Mouse (Mus musculus): ENCODE data around the gene Lrp6.

GRCm38 (mm10) chr6:134420375-134420774 is 146.4 kb downstream of the Lrp6 start:
- TF ChIP-seq CTCF (IDR thresholded peaks at IDR 0.05; ENCODE audit: low read depth) (no peak), EP300 (IDR thresholded peaks at IDR 0.05; ENCODE audit: low read depth) (no peak)

Data from heart, postnatal 0 days (tissue).